Mouse (Mus musculus) forebrain, embryonic 13.5 days (tissue): ENCODE measurements around the gene Plac8. TPM values are rescaled to one million over a fixed set of nuclear protein-coding genes. Genes with fewer than 3 reads are reported as not detected.

Experiments used
- ATAC-seq: fragments of 200-750 bp; cut with Nextera tagmentation; 2 replicates; pipeline ENCODE4 v1.8.0; 2017
- H3K27ac ChIP-seq: fragments of 300-500 bp; sonication (generic); 2 replicates; pipeline ENCODE4 v1.5.1; 2015; ENCODE audit warnings: inconsistent platforms, mild to moderate bottlenecking, moderate library complexity
- H3K27me3 ChIP-seq: fragments of 300-500 bp; sonication (generic); 2 replicates; pipeline ENCODE4 v1.6.1; 2015; ENCODE audit warnings: mild to moderate bottlenecking, inconsistent platforms
- H3K36me3 ChIP-seq: fragments of 300-500 bp; sonication (generic); 2 replicates; pipeline ENCODE4 v1.6.1; 2015; ENCODE audit warnings: mild to moderate bottlenecking, inconsistent platforms; ENCODE audit not compliant: poor library complexity, severe bottlenecking
- H3K4me1 ChIP-seq: fragments of 300-500 bp; sonication (generic); 2 replicates; pipeline ENCODE4 v1.6.1; 2015; ENCODE audit warnings: inconsistent platforms
- H3K4me2 ChIP-seq: fragments of 300-500 bp; sonication (generic); 2 replicates; pipeline ENCODE4 v1.6.1; 2015; ENCODE audit warnings: inconsistent platforms, mild to moderate bottlenecking, moderate library complexity
- H3K4me3 ChIP-seq: fragments of 300-500 bp; sonication (generic); 2 replicates; pipeline ENCODE4 v1.5.1; 2015; ENCODE audit warnings: mild to moderate bottlenecking, inconsistent platforms
- H3K9ac ChIP-seq: fragments of 300-500 bp; sonication (generic); 2 replicates; pipeline ENCODE4 v1.6.1; 2015; ENCODE audit warnings: mild to moderate bottlenecking, inconsistent platforms
- H3K9me3 ChIP-seq: fragments of 300-500 bp; sonication (generic); replicated peaks from 2 replicates; pipeline ENCODE4 v1.6.1; 2016; ENCODE audit warnings: inconsistent platforms
- WGBS: fragments of 180-500 bp; shearing (Covaris S2); methylation state at CpG from one replicate; pipeline ENCODE4 v1.1.7; 2015; 5-methylcytosine and 5-hydroxymethylcytosine counted together
- polyA plus RNA-seq: library from polyadenylated mRNA; unstranded; fragments of >200 nt; fragmentation: Nextera tagmentation; extraction: Ambion mirVana; gene quantifications from 2 replicates; pipeline ENCODE4 v1.2.1, GENCODE M21; 2015

Gene Plac8
- polyA plus RNA-seq, 1 experiment from 2014 or later = 0.46 TPM

- H3K4me2 ChIP-seq = peak overlapping the region; percentile 75
- H3K4me3 ChIP-seq = peak overlapping the region; percentile 84
- no peaks in the 10 kb centered on the region for H3K36me3 ChIP-seq
- H3K4me1 ChIP-seq = peaks cover 22% of the 10 kb centered on the region
- H3K27me3 ChIP-seq = peaks cover 11% of the 10 kb centered on the region; the same call in 1 of the 2 replicates
- H3K9me3 ChIP-seq = no peaks in the 10 kb centered on the region
- WGBS = 7% methylated on average over 5 of the region's 5 CpGs
- H3K9ac ChIP-seq = peak overlapping the region; percentile 88
- H3K27ac ChIP-seq = no peak overlapping the region
- ATAC-seq = peak; percentile 7; the same call in 1 of the 2 replicates
These were observed 53.0 kb downstream of the Plac8 start for GRCm38 (mm10) chr5:100519027-100519411.

GRCm38 (mm10) chr5:100518049-100519026 is 53.7 kb downstream of the Plac8 start, which contains the start of gene Cops4:
TSS of gene Cops4 (plus strand) at chr5:100518309.
- peak; percentile 100 for ATAC-seq
- Histone ChIP-seq H3K27ac (peak within 1 kb of the TSS; percentile 73), H3K4me2 (peak within 1 kb of the TSS; percentile 75), H3K9me3 (no peaks in the 10 kb centered on the region), H3K9ac (peak within 1 kb of the TSS; percentile 88), H3K4me1 (peaks cover 22% of the 10 kb centered on the region), H3K27me3 (peaks cover 11% of the 10 kb centered on the region; the same call in 1 of the 2 replicates), H3K36me3 (no peaks in the 10 kb centered on the region), H3K4me3 (peak within 1 kb of the TSS; percentile 84)
- under 1% methylated on average over 64 of the region's 64 CpGs for WGBS

- H3K36me3 ChIP-seq = no peaks in the 10 kb centered on the region
- ATAC-seq = no peak
- no peak overlapping the region for H3K9ac ChIP-seq
- H3K9me3 ChIP-seq = no peaks in the 10 kb centered on the region
- no peak overlapping the region for H3K27ac ChIP-seq
- no peak overlapping the region for H3K4me3 ChIP-seq
- no peak overlapping the region for H3K4me2 ChIP-seq
- peaks cover 3% of the 10 kb centered on the region for H3K4me1 ChIP-seq
- H3K27me3 ChIP-seq = peaks cover 11% of the 10 kb centered on the region; the same call in 1 of the 2 replicates
These were observed 59.5 kb downstream of the Plac8 start for GRCm38 (mm10) chr5:100512576-100512975.

GRCm38 (mm10) chr5:100509247-100509646 is 62.8 kb downstream of the Plac8 start:
- no peak for ATAC-seq
- Histone ChIP-seq H3K9ac (no peak overlapping the region), H3K4me3 (no peak overlapping the region), H3K27ac (no peak overlapping the region), H3K4me2 (no peak overlapping the region), H3K4me1 (no peaks in the 10 kb centered on the region), H3K36me3 (no peaks in the 10 kb centered on the region), H3K27me3 (peaks cover 2% of the 10 kb centered on the region; the same call in 1 of the 2 replicates), H3K9me3 (no peaks in the 10 kb centered on the region)
- WGBS = 78% methylated on average over 11 of the region's 11 CpGs

Other genes with a start within 250 kb of the Plac8 start
- 76.7 and 78.0 TPM in 2 replicates for gene Sec31a, start 156.0 kb downstream of the Plac8 start, polyA plus RNA-seq
- gene Lin54, start 71.6 kb downstream of the Plac8 start, polyA plus RNA-seq = 11.2 and 14.0 TPM in 2 replicates
- 212 and 218 TPM in 2 replicates for gene Cops4, start 53.9 kb downstream of the Plac8 start, polyA plus RNA-seq
- gene Coq2, start 102.9 kb upstream of the Plac8 start, polyA plus RNA-seq = 42.7 and 43.6 TPM in 2 replicates
- 0.25 and 0.49 TPM in 2 replicates for gene Hpse, start 147.5 kb upstream of the Plac8 start, polyA plus RNA-seq
- gene Helq, start 226.4 kb upstream of the Plac8 start, polyA plus RNA-seq = 22.0 and 23.3 TPM in 2 replicates
- gene Mrps18c, start 226.4 kb upstream of the Plac8 start, polyA plus RNA-seq = 168 and 195 TPM in 2 replicates
- 24.9 and 25.8 TPM in 2 replicates for gene Abraxas1, start 248.7 kb upstream of the Plac8 start, polyA plus RNA-seq